Mouse (Mus musculus): ENCODE results near the gene Ankrd6. TPM values are rescaled to one million over a fixed set of nuclear protein-coding genes. Genes with fewer than 3 reads are reported as not detected.

Gene Ankrd6
- polyA plus RNA-seq, 1 experiment from 2014 or later, result 8.3 TPM

DNA sequence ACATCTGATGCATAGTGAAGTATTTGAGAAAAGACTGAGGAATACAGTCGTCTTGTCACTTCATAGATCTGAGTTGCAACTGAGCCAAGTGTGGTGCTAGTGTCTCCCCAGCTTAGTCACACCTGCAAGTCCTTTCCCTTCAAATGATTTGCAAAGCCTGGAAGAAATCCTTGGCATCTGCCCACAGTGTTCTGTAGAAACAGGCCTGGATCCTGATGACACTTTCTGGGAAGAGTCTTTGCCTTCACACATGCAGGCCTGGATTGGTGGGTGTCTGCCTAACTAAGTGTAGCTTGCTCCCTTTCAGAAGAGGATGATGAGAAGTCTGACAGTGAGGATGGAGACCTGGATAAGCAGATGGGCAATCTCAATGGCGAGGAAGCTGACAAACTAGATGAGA, 193.2 kb downstream of the Ankrd6 start:
- WGBS, result 77% methylated on average over 2 of the region's 2 CpGs
- Histone ChIP-seq H3K4me1 (no peaks in the 10 kb centered on the region), H3K4me3 (no peak overlapping the region), H3K27ac (no peak overlapping the region), H3K36me3 (peaks cover 88% of the 10 kb centered on the region), H3K9me3 (no peaks in the 10 kb centered on the region), H3K27me3 (ENCODE audit: insufficient read depth, poor library complexity, severe bottlenecking) (no peaks in the 10 kb centered on the region)
- no peak for DNase-seq (ENCODE audit: low spot score)

Other genes starting within 250 kb of the Ankrd6 start
- 109 and 118 TPM in 2 replicates for gene Lyrm2, start 150.6 kb downstream of the Ankrd6 start, polyA plus RNA-seq (2016; fragmentation: Nextera tagmentation; extraction: Ambion mirVana)
- gene Rragd, start 32.2 kb upstream of the Ankrd6 start, polyA plus RNA-seq (2016; fragmentation: Nextera tagmentation; extraction: Ambion mirVana), result 39.2 and 56.0 TPM in 2 replicates
- gene Ube2j1, start 80.6 kb upstream of the Ankrd6 start, polyA plus RNA-seq (2016; fragmentation: Nextera tagmentation; extraction: Ambion mirVana), result 39.0 and 42.7 TPM in 2 replicates
- 0.21 and 0.62 TPM in 2 replicates for gene Gabrr2, start 112.2 kb upstream of the Ankrd6 start, polyA plus RNA-seq (2016; fragmentation: Nextera tagmentation; extraction: Ambion mirVana)
- 0.08 and 0.10 TPM in 2 replicates for gene Gabrr1, start 181.7 kb upstream of the Ankrd6 start, polyA plus RNA-seq (2016; fragmentation: Nextera tagmentation; extraction: Ambion mirVana)
- gene Pm20d2, start 238.9 kb upstream of the Ankrd6 start, polyA plus RNA-seq (2016; fragmentation: Nextera tagmentation; extraction: Ambion mirVana), result 1.5 and 1.6 TPM in 2 replicates

All from heart, embryonic 10.5 days (tissue).